Mouse (Mus musculus): Measurements from ENCODE around the gene Vgll3.

Gene Vgll3

GRCm38 (mm10) chr16:65814918-65815881 is at the start of gene Vgll3:
Vgll3 (plus strand) TSS chr16:65815257.
- DNase-seq (ENCODE audit: low read depth, low spot score) = peak; percentile 64

- DNase-seq (ENCODE audit: low read depth, low spot score) = no peak
These were observed 49.1 kb upstream of the Vgll3 start for GRCm38 (mm10) chr16:65765976-65766375.

- no peak for DNase-seq (ENCODE audit: low read depth, low spot score)
These were observed 29.1 kb upstream of the Vgll3 start for GRCm38 (mm10) chr16:65785959-65786358.

- DNase-seq (ENCODE audit: low read depth, low spot score) = no peak
These were observed 1.0 kb downstream of the Vgll3 start for GRCm38 (mm10) chr16:65816059-65816458.

- DNase-seq (ENCODE audit: low read depth, low spot score) = no peak
These were observed 3.7 kb downstream of the Vgll3 start for GRCm38 (mm10) chr16:65818779-65819178.

GRCm38 (mm10) chr16:65820803-65821202 is 5.7 kb downstream of the Vgll3 start:
- no peak for DNase-seq (ENCODE audit: low read depth, low spot score)

GRCm38 (mm10) chr16:65823721-65824120 is 8.7 kb downstream of the Vgll3 start:
- no peak for DNase-seq (ENCODE audit: low read depth, low spot score)

GRCm38 (mm10) chr16:65828141-65828565 is 13.1 kb downstream of the Vgll3 start:
- DNase-seq (ENCODE audit: low read depth, low spot score) = no peak

GRCm38 (mm10) chr16:65829096-65829495 is 14.0 kb downstream of the Vgll3 start:
- no peak for DNase-seq (ENCODE audit: low read depth, low spot score)

GRCm38 (mm10) chr16:65834721-65835120 is 19.7 kb downstream of the Vgll3 start:
- DNase-seq (ENCODE audit: low read depth, low spot score) = no peak

- no peak for DNase-seq (ENCODE audit: low read depth, low spot score)
These were observed 35.1 kb downstream of the Vgll3 start for GRCm38 (mm10) chr16:65850126-65850525.

- DNase-seq (ENCODE audit: low read depth, low spot score) = no peak
These were observed 49.4 kb downstream of the Vgll3 start for GRCm38 (mm10) chr16:65864471-65864870.

- DNase-seq (ENCODE audit: low read depth, low spot score) = no peak
These were observed 52.9 kb downstream of the Vgll3 start for GRCm38 (mm10) chr16:65867927-65868326.

GRCm38 (mm10) chr16:65868933-65869332 is 53.9 kb downstream of the Vgll3 start:
- no peak for DNase-seq (ENCODE audit: low read depth, low spot score)

GRCm38 (mm10) chr16:65888940-65889339 is 73.9 kb downstream of the Vgll3 start:
- no peak for DNase-seq (ENCODE audit: low read depth, low spot score)

Data from embryo, embryonic 11.5 days (tissue).